Mouse (Mus musculus) cerebellum, adult 9-10 months (tissue): ENCODE data around the gene Wdr64.

Experiments
- DNase-seq: peaks from one replicate; pipeline ENCODE4 v3.0.0; 2022

Gene Wdr64

DNA sequence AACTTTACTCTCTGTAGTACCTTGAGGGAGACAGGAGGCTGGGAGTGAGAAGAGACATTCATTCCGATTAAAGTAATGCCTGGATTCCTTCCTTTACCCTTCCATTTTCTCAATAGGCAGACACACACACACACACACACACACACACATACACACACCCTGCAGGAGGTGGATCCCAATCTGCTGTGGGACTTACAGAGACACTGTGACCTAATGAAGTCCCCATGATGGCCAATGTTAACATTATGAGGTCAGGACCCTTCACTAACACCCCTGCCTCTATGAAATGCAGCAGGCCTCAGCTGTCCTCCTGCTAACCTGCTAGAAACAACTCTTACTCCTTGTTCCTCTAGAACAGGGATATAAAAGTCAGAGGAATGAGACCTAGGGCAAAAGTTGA lies at the start of gene Wdr64:
Gene Wdr64 (plus strand): TSS at position 301 of the 400 bp plus-strand sequence.
- DNase-seq: no peak

- no peak for DNase-seq
Observed at GRCm38 (mm10) chr1:175648615-175649014, 49.8 kb upstream of the Wdr64 start.

DNA sequence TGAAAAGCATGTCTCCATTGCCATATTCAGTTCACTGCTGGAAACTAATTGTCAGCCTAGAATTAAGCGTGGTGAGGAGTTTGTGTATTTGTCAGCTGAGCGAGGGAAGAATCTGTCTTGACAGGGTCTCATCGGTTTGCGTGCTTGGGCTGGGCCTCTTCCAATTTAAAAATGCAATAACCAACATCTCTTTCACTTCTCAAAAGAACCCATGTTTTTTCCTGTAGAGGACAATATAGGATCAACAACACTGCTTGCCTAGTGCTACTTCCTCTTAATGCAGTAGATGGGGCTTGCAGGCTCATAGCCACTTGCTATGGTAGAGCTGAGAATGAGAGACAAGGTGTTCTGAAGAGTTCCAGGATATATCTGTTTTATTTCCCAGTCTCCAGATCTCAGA lies 38.5 kb upstream of the Wdr64 start:
- DNase-seq: no peak

- DNase-seq: peak; percentile 19
Observed at GRCm38 (mm10) chr1:175668666-175669405, 29.6 kb upstream of the Wdr64 start.

DNA sequence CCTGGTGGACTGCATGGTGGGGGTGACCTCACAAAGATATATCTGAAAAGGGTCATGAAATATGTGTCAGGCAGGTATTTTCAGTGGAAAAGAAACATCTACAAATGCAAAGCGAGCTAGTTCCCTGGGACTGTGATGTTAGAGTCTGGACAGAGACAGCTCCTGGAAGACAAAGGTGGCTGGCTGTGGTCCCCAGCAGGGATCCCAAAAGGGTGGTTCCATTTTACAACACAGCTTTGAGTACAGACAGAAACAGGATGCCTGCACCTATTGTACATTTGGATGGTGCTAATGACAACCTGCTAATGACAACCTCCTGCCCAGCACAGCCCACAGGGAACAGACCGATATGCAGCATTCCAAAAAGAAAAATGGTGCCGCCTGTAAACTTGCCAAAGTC lies 28.9 kb upstream of the Wdr64 start:
- no peak for DNase-seq

- DNase-seq: no peak
Observed at GRCm38 (mm10) chr1:175670042-175670441, 28.4 kb upstream of the Wdr64 start.

- no peak for DNase-seq
Observed at GRCm38 (mm10) chr1:175671626-175672025, 26.8 kb upstream of the Wdr64 start.

- DNase-seq: no peak
Observed at GRCm38 (mm10) chr1:175673563-175674325, 24.6 kb upstream of the Wdr64 start.

GRCm38 (mm10) chr1:175675116-175675515 lies 23.3 kb upstream of the Wdr64 start:
- no peak for DNase-seq

DNA sequence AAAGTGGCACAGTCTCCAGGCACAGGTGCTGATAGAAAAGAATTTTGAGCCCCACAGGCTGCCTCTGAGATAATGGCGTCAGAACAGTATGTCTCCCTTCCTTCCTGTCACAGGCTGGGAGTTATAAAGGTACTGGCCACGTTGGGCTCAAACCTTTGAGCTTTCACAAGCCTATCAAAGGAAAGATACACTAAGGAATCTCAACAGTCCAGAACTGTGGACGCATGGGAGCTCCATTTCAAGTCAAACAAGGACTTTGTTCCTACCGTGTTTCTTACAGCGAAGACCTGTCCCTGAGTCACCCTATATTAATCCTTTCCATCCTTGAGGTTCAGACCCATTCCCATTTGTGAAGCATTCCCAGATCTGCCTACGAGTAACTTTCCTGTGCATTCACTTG lies 20.9 kb upstream of the Wdr64 start:
- DNase-seq: no peak

- no peak for DNase-seq
Observed at GRCm38 (mm10) chr1:175680995-175681394, 17.4 kb upstream of the Wdr64 start.

DNA sequence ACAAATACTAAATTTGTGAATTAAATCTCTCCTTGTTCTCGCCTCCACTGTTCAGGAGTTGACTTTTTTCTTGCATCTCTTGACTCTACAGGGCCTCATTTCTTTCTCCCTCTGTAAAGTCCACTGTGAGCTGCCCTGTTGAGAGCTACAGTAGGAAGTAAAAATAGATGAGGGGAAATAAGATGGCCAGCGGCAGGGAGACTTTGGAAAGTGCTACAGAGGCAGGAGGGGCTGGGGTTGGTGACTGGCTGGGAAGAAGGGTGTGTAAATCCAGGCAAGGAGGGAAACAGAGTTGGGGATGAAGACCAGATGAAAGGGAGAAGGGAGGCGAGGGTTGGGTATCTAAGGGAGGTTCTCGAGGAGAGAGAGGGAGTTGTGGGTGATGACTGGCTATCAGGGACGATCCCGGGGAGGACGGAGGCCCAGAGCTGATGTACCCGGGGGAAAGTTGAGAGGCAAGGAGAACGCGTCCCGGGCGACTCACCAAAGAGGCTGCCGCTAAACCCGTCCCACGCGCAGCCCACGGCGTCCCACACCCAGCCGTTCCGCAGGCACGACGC lies 6.6 kb upstream of the Wdr64 start:
- peak; percentile 26 for DNase-seq

DNA sequence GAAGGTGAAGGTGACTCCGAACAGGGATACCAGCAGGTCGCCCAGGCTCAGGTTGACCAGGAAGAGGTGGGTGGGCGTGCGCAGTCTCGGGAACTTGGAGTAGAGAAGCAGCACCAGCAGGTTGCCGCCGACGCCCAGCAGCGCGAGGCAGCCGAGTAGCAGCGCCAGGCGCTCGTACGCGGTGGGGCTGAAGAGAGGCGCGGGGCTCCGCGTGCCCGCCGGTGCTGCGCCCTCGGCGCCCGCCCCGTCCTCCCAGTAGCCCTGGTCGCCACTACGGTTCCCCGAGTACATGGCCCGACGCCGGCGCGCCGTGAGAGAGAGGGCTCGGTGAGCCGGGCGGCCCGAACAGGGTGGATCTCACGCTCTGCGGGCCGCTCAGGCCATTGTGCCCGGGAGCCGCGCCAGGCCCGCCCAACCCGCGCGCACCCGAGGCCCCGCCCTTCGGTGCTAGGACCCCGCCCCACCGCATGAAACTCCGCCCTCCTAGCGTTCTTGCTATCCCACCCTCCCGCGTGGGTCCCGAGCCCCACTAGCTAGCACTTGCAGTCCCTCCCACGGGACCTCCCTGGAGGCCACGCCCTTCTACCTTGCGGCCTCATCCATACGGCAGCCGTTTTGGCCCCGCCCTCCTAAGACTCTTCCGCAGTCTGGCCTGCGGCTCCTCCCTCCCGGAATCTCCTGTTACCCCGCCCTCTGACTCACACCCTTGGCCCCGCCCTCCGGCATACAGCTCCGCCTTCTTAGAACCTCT lies 6.0 kb upstream of the Wdr64 start, which contains the start of the genes Opn3 and Chml:
Gene Opn3 (minus strand): TSS at position 531 of the 751 bp plus-strand sequence.
Gene Chml (minus strand): TSS at position 656 of the 751 bp plus-strand sequence.
- DNase-seq: peak; percentile 98

DNA sequence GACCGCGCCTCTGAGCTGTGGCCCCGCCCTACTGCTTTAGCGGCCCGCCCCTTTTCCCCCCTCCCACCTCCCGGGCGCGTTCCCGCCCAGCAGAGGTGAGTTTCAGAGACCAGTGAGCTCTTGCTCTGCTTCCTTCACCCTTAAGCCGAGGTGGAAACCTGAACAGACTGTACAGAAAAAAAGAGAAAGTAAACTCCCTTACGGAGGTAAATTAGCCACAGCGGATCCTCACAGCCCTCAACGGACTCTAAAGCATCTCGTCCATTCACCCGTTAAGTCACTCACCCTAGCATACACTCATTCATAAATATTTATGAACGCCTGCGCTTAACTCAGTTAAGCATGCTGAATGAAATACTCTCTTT lies 5.4 kb upstream of the Wdr64 start:
- DNase-seq: no peak

- peak; percentile 67 for DNase-seq
Observed at GRCm38 (mm10) chr1:175693429-175693960, 4.9 kb upstream of the Wdr64 start.

GRCm38 (mm10) chr1:175699375-175699774 lies 982 bp downstream of the Wdr64 start:
- DNase-seq: no peak

DNA sequence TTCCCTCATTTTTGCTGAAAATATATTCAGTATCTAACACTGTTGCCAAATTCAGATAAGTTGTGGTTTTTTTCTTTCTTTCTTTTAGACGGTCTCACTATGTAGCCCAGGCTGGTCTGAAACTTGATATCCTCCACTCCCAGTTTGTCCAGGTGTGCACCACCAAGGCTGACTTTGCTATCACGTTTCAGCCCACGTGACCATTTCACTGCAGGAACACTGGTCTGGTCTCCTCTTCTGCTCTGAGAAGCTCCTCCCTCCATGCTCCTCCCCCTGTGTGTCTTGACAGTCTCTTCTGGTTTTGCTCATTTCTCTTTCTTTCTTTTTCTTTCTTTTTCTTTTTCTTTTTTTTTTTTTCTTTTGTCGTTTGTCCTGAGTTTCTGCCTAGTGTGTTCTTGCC lies 1.4 kb downstream of the Wdr64 start:
- DNase-seq: no peak

DNA sequence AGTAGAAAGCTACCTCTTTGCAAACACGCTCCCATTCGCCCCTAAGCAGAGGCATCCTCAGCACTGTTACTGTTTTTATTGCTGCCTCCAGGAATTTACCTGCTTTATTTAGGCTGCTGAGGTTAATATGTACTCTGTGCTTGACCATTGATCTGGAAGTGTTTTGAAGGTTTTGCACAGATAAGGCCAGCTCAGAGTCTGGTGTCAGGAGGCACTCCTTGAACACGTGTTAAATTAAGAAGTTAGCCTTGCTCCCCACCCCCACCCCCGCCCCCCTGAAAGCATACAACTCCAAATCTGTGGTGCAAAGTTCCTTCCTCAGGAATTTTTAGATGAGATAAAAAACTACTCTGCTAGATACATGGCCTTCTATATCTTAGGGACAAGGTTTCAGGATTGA lies 2.8 kb downstream of the Wdr64 start:
- no peak for DNase-seq

DNA sequence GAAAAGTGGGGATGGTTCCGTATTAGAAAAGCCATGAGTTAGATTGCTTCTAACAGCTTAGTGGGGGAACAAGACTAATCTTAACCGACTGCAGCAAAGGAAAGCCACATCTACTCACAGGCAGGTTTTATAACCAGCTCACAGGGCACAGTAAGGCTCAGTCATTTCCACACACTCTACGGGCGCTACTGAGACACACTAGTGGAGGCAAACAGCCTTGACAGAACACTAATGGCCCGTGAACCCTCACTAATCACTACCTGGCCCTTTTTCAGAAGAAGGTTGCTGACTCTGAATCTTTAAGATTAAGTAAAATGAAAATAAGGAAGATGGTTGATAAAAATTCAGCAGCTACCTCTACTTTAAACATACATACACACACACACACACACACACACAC lies 9.2 kb downstream of the Wdr64 start:
- DNase-seq: no peak

GRCm38 (mm10) chr1:175708013-175708412 lies 9.6 kb downstream of the Wdr64 start:
- DNase-seq: no peak

GRCm38 (mm10) chr1:175712338-175712909 lies 14.0 kb downstream of the Wdr64 start:
- no peak for DNase-seq

GRCm38 (mm10) chr1:175716832-175717231 lies 18.4 kb downstream of the Wdr64 start:
- no peak for DNase-seq

DNA sequence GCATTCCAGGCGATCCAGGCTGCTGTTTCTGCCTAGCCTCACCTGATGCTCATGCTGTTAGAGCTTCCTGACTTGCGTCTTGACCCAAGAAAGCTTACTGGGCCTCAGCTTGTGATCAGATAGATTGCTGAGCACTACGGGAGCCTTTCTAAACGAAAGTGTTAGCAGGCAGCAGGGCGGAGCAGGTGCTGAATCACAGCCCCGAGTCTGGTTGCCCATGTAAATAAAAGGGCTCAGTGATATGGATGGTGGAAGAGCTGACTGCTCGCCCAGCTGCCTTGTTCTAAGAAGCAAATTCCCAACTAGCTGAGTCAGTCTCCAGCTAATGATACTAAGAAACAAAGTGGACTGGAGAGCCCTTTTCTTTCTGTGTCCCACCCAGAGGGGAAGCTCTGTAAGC lies 27.4 kb downstream of the Wdr64 start:
- DNase-seq: no peak
